Mouse (Mus musculus): ENCODE measurements around the gene Simc1. TPM values are rescaled to one million over a fixed set of nuclear protein-coding genes. Genes with fewer than 3 reads are reported as not detected.

The Simc1 gene
- total and polyA plus RNA-seq, 3 experiments = 6.2 to 16.6 (median 6.8) TPM

DNA sequence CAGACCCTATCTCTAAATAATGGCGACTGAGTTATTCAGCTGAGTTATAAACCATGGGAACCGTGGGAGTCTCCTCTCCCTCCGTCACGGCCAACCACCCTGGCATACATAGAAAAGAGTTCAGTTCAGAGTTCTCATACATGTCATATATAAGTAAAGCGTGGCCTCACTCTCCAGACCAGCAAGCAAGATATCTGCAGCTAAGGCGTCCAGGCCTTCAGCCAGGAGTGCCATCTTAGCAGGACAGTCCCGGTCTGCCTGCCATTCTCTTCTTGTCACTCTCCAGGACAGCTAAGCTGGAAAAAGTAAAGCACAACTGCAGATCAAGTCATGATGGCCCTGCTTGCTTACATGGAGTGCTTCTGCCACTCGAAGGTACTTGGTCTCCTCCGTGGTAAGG lies 52.6 kb downstream of the Simc1 start:
- Histone ChIP-seq H3K4me3 (replicated peaks in 1 of 3; ENCODE audit: low read depth in 2 of 3, low read length in 2 of 3, poor library complexity in 1 of 3) (no peak overlapping the region), H3K4me2 (ENCODE audit: insufficient read depth, low read depth, poor library complexity, severe bottlenecking) (no peak overlapping the region), H3K9ac (ENCODE audit: insufficient read depth, low read depth) (no peak overlapping the region), H3K9me3 (replicated peaks; ENCODE audit: low read length) (no peaks in the 10 kb centered on the region), H3K79me2 (replicated peaks; ENCODE audit: control insufficient read depth, extremely low read depth, insufficient read depth, poor library complexity, severe bottlenecking) (no peaks in the 10 kb centered on the region), H3K27ac (ENCODE audit: insufficient read depth, low read depth) (no peak overlapping the region), H3K27me3 (replicated peaks) (no peaks in the 10 kb centered on the region), H3K4me1 (ENCODE audit: control insufficient read depth in 1 of 2, insufficient read depth in 2 of 2) (no peaks in the 10 kb centered on the region), H3K36me3 (replicated peaks in 1 of 2; ENCODE audit: control insufficient read depth in 1 of 2, insufficient read depth in 1 of 2, low read length in 1 of 2) (peaks cover 77 to 90% of the 10 kb centered on the region in 2 experiments)
- dilution Hi-C loops (cut with MboI; ENCODE audit: extremely low pct_ligation_motif_present, extremely low pct_unique_long_range_greater_than_20kb, low sequenced_read_pairs) = no loop called here
- no peak for TF ChIP-seq ZMIZ1 (IDR thresholded peaks at IDR 0.05; ENCODE audit: low read depth, low read length)
- no peak for DNase-seq (ENCODE audit: extremely low read depth)
- in situ Hi-C loops (cut with MboI; ENCODE audit: low pct_ligation_motif_present, low pct_unique_long_range_greater_than_20kb, low sequenced_read_pairs) = no loop called here

- H3K9me3 ChIP-seq (replicated peaks; ENCODE audit: low read length) = no peaks in the 10 kb centered on the region
- no peak overlapping the region for H3K9ac ChIP-seq (ENCODE audit: insufficient read depth, low read depth)
- no peaks in the 10 kb centered on the region for H3K4me1 ChIP-seq (ENCODE audit: control insufficient read depth in 1 of 2, insufficient read depth in 2 of 2)
- no peaks in the 10 kb centered on the region for H3K27me3 ChIP-seq (replicated peaks)
- in situ Hi-C loops (cut with MboI; ENCODE audit: low pct_ligation_motif_present, low pct_unique_long_range_greater_than_20kb, low sequenced_read_pairs) = no loop called here
- no peaks in the 10 kb centered on the region for H3K79me2 ChIP-seq (replicated peaks; ENCODE audit: control insufficient read depth, extremely low read depth, insufficient read depth, poor library complexity, severe bottlenecking)
- no peak for DNase-seq (ENCODE audit: extremely low read depth)
- no peak overlapping the region for H3K4me2 ChIP-seq (ENCODE audit: insufficient read depth, low read depth, poor library complexity, severe bottlenecking)
- dilution Hi-C loops (cut with MboI; ENCODE audit: extremely low pct_ligation_motif_present, extremely low pct_unique_long_range_greater_than_20kb, low sequenced_read_pairs) = no loop called here
- TF ChIP-seq TBP (conservative IDR thresholded peaks at IDR 0.05; ENCODE audit: low read depth, low read length) (no peak), IRF4 (IDR thresholded peaks at IDR 0.05; ENCODE audit: low read depth, low read length) (no peak), POLR2AphosphoS2 (IDR thresholded peaks at IDR 0.05; ENCODE audit: low read depth, low read length) (no peak), SIN3A (IDR thresholded peaks at IDR 0.05; ENCODE audit: low read length) (no peak), MXI1 (IDR thresholded peaks at IDR 0.05; ENCODE audit: low read depth, low read length) (no peak), JUN (IDR thresholded peaks at IDR 0.05; ENCODE audit: insufficient read depth, low read depth, low read length) (no peak), PAX5 (IDR thresholded peaks at IDR 0.05; ENCODE audit: low read length) (no peak), JUND (conservative IDR thresholded peaks at IDR 0.05; ENCODE audit: low read depth, low read length) (no peak), SMC3 (IDR thresholded peaks at IDR 0.05; ENCODE audit: low read depth, low read length) (no peak), ELF1 (IDR thresholded peaks at IDR 0.05; ENCODE audit: low read depth, low read length) (no peak), BHLHE40 (IDR thresholded peaks at IDR 0.05; ENCODE audit: low read depth, low read length) (no peak), MAZ (IDR thresholded peaks at IDR 0.05; ENCODE audit: low read depth, low read length) (no peak)
- H3K36me3 ChIP-seq (replicated peaks in 1 of 2; ENCODE audit: control insufficient read depth in 1 of 2, insufficient read depth in 1 of 2, low read length in 1 of 2) = peaks cover 76 to 90% of the 10 kb centered on the region in 2 experiments
- no peak overlapping the region for H3K4me3 ChIP-seq (replicated peaks in 1 of 3; ENCODE audit: low read depth in 2 of 3, low read length in 2 of 3, poor library complexity in 1 of 3)
- no peak overlapping the region for H3K27ac ChIP-seq (ENCODE audit: insufficient read depth, low read depth)
Observed at GRCm38 (mm10) chr13:54556796-54557195, 53.2 kb downstream of the Simc1 start.

DNA sequence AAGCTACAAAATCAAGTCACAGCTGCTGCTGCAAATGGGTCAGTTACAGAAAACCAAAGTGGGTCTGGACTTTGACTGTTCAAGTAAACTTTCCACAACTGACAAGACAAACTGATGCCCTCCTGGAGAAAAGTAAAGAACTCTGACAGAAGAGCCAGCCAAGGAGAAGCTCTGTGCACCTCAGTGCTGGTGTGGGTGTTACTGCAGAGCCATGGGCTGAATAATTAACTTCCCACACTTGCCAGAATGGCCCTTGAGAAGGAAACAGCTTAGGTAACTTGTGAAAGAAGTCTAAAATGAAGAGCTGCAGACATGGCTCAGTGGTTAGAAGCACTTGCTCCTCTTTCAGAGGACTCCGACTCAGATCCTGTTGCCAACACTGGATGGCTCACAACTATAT lies 54.1 kb downstream of the Simc1 start:
- in situ Hi-C loops (cut with MboI; ENCODE audit: low pct_ligation_motif_present, low pct_unique_long_range_greater_than_20kb, low sequenced_read_pairs) = no loop called here
- no peak overlapping the region for H3K4me2 ChIP-seq (ENCODE audit: insufficient read depth, low read depth, poor library complexity, severe bottlenecking)
- no peak for DNase-seq (ENCODE audit: extremely low read depth)
- H3K9ac ChIP-seq (ENCODE audit: insufficient read depth, low read depth) = no peak overlapping the region
- H3K79me2 ChIP-seq (replicated peaks; ENCODE audit: control insufficient read depth, extremely low read depth, insufficient read depth, poor library complexity, severe bottlenecking) = peaks cover 2% of the 10 kb centered on the region; the same call in 1 of the 2 replicates
- no peak overlapping the region for H3K27ac ChIP-seq (ENCODE audit: insufficient read depth, low read depth)
- no peaks in the 10 kb centered on the region for H3K27me3 ChIP-seq (replicated peaks)
- H3K4me3 ChIP-seq (replicated peaks in 1 of 3; ENCODE audit: low read depth in 2 of 3, low read length in 2 of 3, poor library complexity in 1 of 3) = no peak overlapping the region
- TF ChIP-seq RAD21 (IDR thresholded peaks at IDR 0.05; ENCODE audit: low read depth, low read length) (no peak), MAFK (IDR thresholded peaks at IDR 0.05; ENCODE audit: insufficient replicate concordance, low read length) (no peak)
- peaks cover 76 to 92% of the 10 kb centered on the region in 2 experiments for H3K36me3 ChIP-seq (replicated peaks in 1 of 2; ENCODE audit: control insufficient read depth in 1 of 2, insufficient read depth in 1 of 2, low read length in 1 of 2)
- no peaks in the 10 kb centered on the region for H3K9me3 ChIP-seq (replicated peaks; ENCODE audit: low read length)
- peaks cover 0 to 4% of the 10 kb centered on the region in 2 experiments; a peak in 1 of 4 replicates for H3K4me1 ChIP-seq (ENCODE audit: control insufficient read depth in 1 of 2, insufficient read depth in 2 of 2)
- dilution Hi-C loops (cut with MboI; ENCODE audit: extremely low pct_ligation_motif_present, extremely low pct_unique_long_range_greater_than_20kb, low sequenced_read_pairs) = no loop called here

Data from CH12.LX (cell line).